Mouse (Mus musculus): ENCODE measurements around the gene Chil1. TPM values are rescaled to one million over a fixed set of nuclear protein-coding genes. Genes with fewer than 3 reads are reported as not detected.

Chil1 gene
- polyA plus RNA-seq, 1 experiment from 2014 or later: 1.5 TPM

DNA sequence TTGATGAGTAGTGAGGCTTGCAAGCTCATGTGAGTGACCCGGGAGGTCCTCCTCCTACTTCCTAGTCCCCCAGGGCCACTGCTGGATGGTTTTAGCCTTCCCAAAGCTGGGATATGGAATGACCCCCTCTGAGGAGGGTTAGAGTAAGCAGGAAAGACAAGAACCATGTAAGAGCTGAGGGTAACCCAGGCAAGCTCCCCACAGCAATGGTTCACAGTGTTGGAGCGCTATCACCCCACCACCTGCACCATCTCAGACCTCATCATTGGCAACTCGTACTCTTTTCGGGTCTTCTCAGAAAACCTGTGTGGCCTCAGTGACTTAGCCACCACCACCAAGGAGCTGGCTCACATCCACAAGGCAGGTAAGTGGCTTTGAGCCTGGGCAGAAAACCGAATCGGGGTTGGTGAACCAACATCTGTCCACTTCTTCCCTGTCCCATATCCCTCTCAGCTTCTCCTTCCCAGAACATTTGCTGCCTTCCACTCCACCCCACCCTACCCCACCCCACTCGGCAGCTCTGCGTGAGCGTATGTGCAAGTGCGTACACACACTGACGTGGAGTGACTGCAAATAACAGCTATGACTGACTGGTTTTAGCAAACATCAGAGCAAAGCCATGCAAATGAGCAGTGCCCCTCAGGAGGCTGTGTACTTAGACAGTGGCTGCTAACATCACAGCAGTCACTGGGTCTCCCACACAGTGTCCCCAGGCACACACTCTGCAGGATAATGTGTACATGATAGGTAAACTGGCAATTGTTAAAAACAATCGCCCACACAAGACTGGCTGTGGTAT is 16.4 kb downstream of the Chil1 start:
- H3K4me2 ChIP-seq: no peak overlapping the region
- H3K27ac ChIP-seq: no peak overlapping the region
- ATAC-seq (replicated peaks): peak; percentile 53; the same call in 1 of the 2 replicates
- H3K27me3 ChIP-seq (replicated peaks): no peaks in the 10 kb centered on the region
- peaks cover 6% of the 10 kb centered on the region; the same call in 1 of the 2 replicates for H3K4me1 ChIP-seq
- no peaks in the 10 kb centered on the region for H3K36me3 ChIP-seq (replicated peaks)
- WGBS: 69% methylated on average over 12 of the region's 12 CpGs
- no peak overlapping the region for H3K4me3 ChIP-seq
- no peaks in the 10 kb centered on the region for H3K9me3 ChIP-seq
- no peak overlapping the region for H3K9ac ChIP-seq

- H3K36me3 ChIP-seq (replicated peaks): no peaks in the 10 kb centered on the region
- no peak overlapping the region for H3K4me3 ChIP-seq
- 67% methylated on average over 2 of the region's 2 CpGs for WGBS
- peaks cover 8% of the 10 kb centered on the region; the same call in 1 of the 2 replicates for H3K4me1 ChIP-seq
- H3K27ac ChIP-seq: no peak overlapping the region
- H3K9me3 ChIP-seq: no peaks in the 10 kb centered on the region
- H3K4me2 ChIP-seq: no peak overlapping the region
- H3K9ac ChIP-seq: no peak overlapping the region
- no peak for ATAC-seq (replicated peaks)
- H3K27me3 ChIP-seq (replicated peaks): no peaks in the 10 kb centered on the region
These were observed 18.5 kb downstream of the Chil1 start for GRCm38 (mm10) chr1:134200481-134200880.

GRCm38 (mm10) chr1:134200998-134201686 is 19.2 kb downstream of the Chil1 start:
- Histone ChIP-seq H3K27me3 (replicated peaks) (no peaks in the 10 kb centered on the region), H3K4me2 (no peak overlapping the region), H3K36me3 (replicated peaks) (no peaks in the 10 kb centered on the region), H3K4me3 (no peak overlapping the region), H3K9ac (no peak overlapping the region), H3K4me1 (peaks cover 8% of the 10 kb centered on the region; the same call in 1 of the 2 replicates), H3K27ac (no peak overlapping the region), H3K9me3 (no peaks in the 10 kb centered on the region)
- ATAC-seq (replicated peaks): no peak
- WGBS: 80% methylated on average over 6 of the region's 6 CpGs

- no peak overlapping the region for H3K27ac ChIP-seq
- peaks cover 8% of the 10 kb centered on the region; the same call in 1 of the 2 replicates for H3K4me1 ChIP-seq
- H3K4me3 ChIP-seq: no peak overlapping the region
- H3K27me3 ChIP-seq (replicated peaks): no peaks in the 10 kb centered on the region
- no peak overlapping the region for H3K9ac ChIP-seq
- ATAC-seq (replicated peaks): no peak
- H3K9me3 ChIP-seq: no peaks in the 10 kb centered on the region
- no peaks in the 10 kb centered on the region for H3K36me3 ChIP-seq (replicated peaks)
- no peak overlapping the region for H3K4me2 ChIP-seq
- WGBS: 41% methylated on average over 3 of the region's 3 CpGs
These were observed 19.9 kb downstream of the Chil1 start for GRCm38 (mm10) chr1:134201751-134202420.

DNA sequence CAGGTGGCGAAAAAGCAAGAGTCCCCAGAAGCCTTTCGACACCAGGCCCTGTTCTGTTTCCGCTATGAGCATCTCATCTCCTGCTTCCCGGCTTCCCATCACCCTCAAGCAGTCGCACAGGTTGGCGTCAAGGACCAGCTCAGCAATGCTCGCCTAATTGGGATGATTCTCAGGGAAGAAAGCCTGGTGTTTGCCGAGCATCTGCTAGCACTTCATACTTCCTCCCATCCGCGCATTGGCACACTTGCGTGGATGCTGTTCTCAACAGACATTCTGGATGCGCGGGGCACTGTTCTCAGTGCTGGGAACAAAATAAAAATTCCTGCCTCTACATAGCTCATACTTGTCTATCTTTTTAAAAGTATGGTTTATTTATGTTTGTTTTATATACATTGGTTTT is 22.3 kb downstream of the Chil1 start:
- 91% methylated on average over 13 of the region's 13 CpGs for WGBS

GRCm38 (mm10) chr1:134205296-134206018 is 23.5 kb downstream of the Chil1 start:
- no peak for ATAC-seq (replicated peaks)
- Histone ChIP-seq H3K9me3 (no peaks in the 10 kb centered on the region), H3K27ac (no peak overlapping the region), H3K4me3 (no peak overlapping the region), H3K36me3 (replicated peaks) (no peaks in the 10 kb centered on the region), H3K4me2 (no peak overlapping the region), H3K4me1 (peaks cover 2% of the 10 kb centered on the region; the same call in 1 of the 2 replicates), H3K9ac (no peak overlapping the region), H3K27me3 (replicated peaks) (no peaks in the 10 kb centered on the region)
- WGBS: 60% methylated on average over 9 of the region's 9 CpGs

More for the DNA sequence above, 22.3 kb downstream of the Chil1 start:
- ATAC-seq (replicated peaks): no peak
- H3K9me3 ChIP-seq: no peaks in the 10 kb centered on the region
- H3K4me3 ChIP-seq: no peak overlapping the region
- H3K27me3 ChIP-seq (replicated peaks): no peaks in the 10 kb centered on the region
- H3K9ac ChIP-seq: no peak overlapping the region
- H3K4me1 ChIP-seq: peaks cover 2% of the 10 kb centered on the region; the same call in 1 of the 2 replicates
- no peak overlapping the region for H3K4me2 ChIP-seq
- no peaks in the 10 kb centered on the region for H3K36me3 ChIP-seq (replicated peaks)
- H3K27ac ChIP-seq: no peak overlapping the region

DNA sequence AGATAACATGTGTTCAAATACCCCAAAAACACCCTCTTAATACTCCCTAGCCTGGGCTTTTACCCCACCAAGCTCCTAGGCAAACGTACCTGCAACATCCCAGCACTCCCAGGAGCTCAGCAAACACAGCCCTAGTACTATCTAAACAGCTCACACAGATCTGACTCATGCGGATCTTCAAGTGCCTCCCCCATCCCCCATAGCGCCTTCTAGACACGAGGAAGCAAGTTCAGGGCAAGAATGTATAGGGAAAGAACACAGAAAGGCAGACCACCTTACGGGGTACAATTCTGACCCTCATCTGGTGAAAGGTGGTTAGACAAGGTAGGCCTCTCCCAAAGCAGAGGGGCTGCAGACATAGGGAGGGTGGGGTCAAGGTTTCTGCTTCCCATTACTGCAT is 24.1 kb downstream of the Chil1 start:
- no peaks in the 10 kb centered on the region for H3K27me3 ChIP-seq (replicated peaks)
- no peak overlapping the region for H3K27ac ChIP-seq
- ATAC-seq (replicated peaks): no peak
- H3K9me3 ChIP-seq: no peaks in the 10 kb centered on the region
- H3K36me3 ChIP-seq (replicated peaks): no peaks in the 10 kb centered on the region
- no peak overlapping the region for H3K4me2 ChIP-seq
- peaks cover 2% of the 10 kb centered on the region; the same call in 1 of the 2 replicates for H3K4me1 ChIP-seq
- H3K9ac ChIP-seq: no peak overlapping the region
- no peak overlapping the region for H3K4me3 ChIP-seq
- WGBS: 59% methylated on average over 5 of the region's 5 CpGs

- Histone ChIP-seq H3K36me3 (replicated peaks) (no peaks in the 10 kb centered on the region), H3K9ac (no peak overlapping the region), H3K27ac (no peak overlapping the region), H3K9me3 (no peaks in the 10 kb centered on the region), H3K4me3 (no peak overlapping the region), H3K4me1 (peaks cover 1% of the 10 kb centered on the region; the same call in 1 of the 2 replicates), H3K4me2 (no peak overlapping the region), H3K27me3 (replicated peaks) (no peaks in the 10 kb centered on the region)
- no peak for ATAC-seq (replicated peaks)
- 40% methylated on average over 6 of the region's 6 CpGs for WGBS
These were observed 28.3 kb downstream of the Chil1 start for GRCm38 (mm10) chr1:134210179-134210755.

DNA sequence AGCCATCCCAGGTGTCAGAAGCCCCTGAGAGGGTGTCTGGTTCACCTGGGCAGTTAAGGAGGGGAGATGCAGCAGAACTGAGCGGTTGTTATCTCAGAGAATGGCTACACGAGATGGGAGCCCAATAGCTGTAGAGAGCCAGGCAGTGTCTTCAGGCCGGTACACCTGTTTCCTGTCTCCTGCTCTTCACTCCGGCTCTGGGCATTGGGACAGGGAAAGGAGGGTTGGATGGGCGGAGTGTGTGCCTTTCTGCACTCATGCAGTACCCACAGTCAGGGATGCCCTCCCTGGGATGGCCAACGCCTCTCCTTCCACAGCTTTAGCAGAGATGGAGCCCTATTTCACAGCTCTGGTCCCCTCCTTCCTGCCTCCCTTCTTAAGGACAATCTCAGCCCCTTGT is 29.1 kb downstream of the Chil1 start:
- 76% methylated on average over 6 of the region's 6 CpGs for WGBS
- Histone ChIP-seq H3K4me2 (no peak overlapping the region), H3K27ac (no peak overlapping the region), H3K9me3 (no peaks in the 10 kb centered on the region), H3K4me3 (no peak overlapping the region), H3K9ac (no peak overlapping the region), H3K27me3 (replicated peaks) (no peaks in the 10 kb centered on the region), H3K4me1 (peaks cover 5% of the 10 kb centered on the region), H3K36me3 (replicated peaks) (no peaks in the 10 kb centered on the region)
- no peak for ATAC-seq (replicated peaks)

DNA sequence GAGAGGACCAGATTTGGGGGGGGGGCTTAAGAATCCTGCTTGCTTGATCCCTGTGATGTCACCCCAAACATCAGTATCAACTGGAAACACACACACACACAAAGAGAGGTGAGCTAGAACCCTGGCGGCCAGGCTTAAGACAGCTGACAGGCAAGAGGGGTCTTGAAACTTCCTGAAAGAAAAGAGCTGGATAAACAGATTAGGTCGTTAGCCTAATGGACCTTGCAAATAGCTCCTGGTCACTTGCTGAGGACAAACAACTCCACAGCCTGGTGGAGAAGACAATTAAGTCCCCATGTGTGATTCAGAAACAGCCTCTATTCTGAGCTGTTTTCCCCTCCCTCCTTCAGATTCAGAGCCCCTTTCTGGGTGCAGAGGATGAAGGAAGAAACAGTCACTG is 29.7 kb downstream of the Chil1 start:
- Histone ChIP-seq H3K36me3 (replicated peaks) (no peaks in the 10 kb centered on the region), H3K27ac (no peak overlapping the region), H3K9ac (no peak overlapping the region), H3K4me3 (no peak overlapping the region), H3K9me3 (no peaks in the 10 kb centered on the region), H3K4me2 (no peak overlapping the region), H3K27me3 (replicated peaks) (no peaks in the 10 kb centered on the region), H3K4me1 (peaks cover 8% of the 10 kb centered on the region)
- 17% methylated on average over 2 of the region's 2 CpGs for WGBS
- ATAC-seq (replicated peaks): no peak

DNA sequence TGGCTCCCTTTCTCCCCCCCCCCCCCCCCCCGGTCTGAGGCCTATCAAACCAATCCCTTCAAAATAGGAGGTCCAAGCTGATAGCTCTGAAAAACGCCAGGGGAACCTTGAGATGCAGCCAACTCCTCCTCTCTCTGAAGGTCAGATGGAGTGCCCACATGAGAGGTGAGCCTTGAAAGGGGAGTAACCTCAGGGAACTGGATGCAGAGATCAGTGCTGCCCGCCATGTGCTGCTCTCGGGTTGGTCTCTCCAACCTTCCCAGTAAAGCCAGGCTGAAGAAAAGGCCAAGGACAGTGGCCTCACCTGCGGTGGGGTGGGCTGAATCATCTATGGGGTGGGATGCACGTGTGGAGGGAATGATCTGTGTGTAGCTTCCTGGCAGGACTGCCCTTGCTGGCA is 30.4 kb downstream of the Chil1 start:
- Histone ChIP-seq H3K4me1 (peaks cover 8% of the 10 kb centered on the region), H3K4me2 (no peak overlapping the region), H3K4me3 (no peak overlapping the region), H3K9ac (no peak overlapping the region), H3K9me3 (no peaks in the 10 kb centered on the region), H3K27ac (no peak overlapping the region), H3K27me3 (replicated peaks) (no peaks in the 10 kb centered on the region), H3K36me3 (replicated peaks) (no peaks in the 10 kb centered on the region)
- ATAC-seq (replicated peaks): no peak
- WGBS: 77% methylated on average over 6 of the region's 6 CpGs

Data from midbrain, embryonic 15.5 days (tissue).